Mouse (Mus musculus): Measurements from ENCODE around the gene Foxd3.
"Not testable (repeated sequence)": the region's sequence is repeated elsewhere in the genome, so short reads cannot be mapped to it uniquely, and the experiment has no call there.

DNA sequence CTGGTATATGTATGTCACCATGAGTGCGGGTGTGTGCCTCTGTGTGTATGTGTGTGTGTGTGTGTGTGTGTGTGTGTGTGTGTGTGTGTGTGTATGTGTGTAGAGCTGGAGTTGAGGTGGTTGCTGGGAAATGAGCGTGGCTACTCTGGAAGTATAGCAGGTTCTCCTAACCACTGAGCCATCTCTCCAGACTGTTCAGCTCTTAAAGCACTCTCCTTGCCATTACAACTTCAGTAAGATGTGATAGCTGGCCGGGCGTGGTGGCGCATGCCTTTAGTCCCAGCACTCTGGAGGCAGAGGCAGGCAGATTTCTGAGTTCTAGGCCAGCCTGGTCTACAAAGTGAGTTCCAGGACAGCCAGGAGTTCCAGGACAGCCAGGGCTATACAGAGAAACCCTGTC, 15.5 kb upstream of the Foxd3 start:
- TF ChIP-seq POLR2A, CTCF (IDR thresholded peaks at IDR 0.05; ENCODE audit: extremely low read depth, insufficient read depth, low read length): not testable (repeated sequence)
